Mouse (Mus musculus) heart, postnatal 0 days (tissue): ENCODE data around the gene Ndufaf1.

Experiments
- CTCF ChIP-seq: IDR thresholded peaks from 2 replicates; pipeline ENCODE4 v1.5.1; 2016; ENCODE audit warnings: antibody characterized with exemption, control low read depth, low read depth
- EP300 ChIP-seq: IDR thresholded peaks from 2 replicates; pipeline ENCODE4 v1.6.1; 2016; ENCODE audit warnings: antibody characterized with exemption, low read depth

DNA sequence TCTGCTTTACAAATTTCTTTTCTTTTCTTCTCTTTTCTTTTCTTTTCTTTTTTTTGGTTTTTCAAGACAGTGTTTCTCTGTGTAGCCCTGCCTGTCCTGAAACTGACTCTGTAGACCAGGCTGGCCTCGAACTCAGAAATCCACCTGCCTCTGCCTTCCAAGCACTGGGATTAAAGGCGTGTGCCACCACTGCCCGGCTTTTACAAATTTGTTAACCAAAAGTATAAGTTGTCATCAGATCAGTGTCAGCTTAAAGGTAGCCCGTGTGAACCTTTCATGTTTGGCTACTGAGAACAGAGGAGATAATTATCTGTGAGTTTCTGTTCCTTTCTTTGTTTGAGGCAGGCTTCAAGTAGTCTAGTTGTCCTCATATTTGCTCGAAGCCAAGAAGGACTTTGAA lies 18.4 kb downstream of the Ndufaf1 start:
- TF ChIP-seq EP300 (no peak), CTCF (no peak)
